Mouse (Mus musculus) MEL-GATA-1-ER (cell line): Measurements from ENCODE around the gene Nt5c.
"Not testable (repeated sequence)": the region's sequence is repeated elsewhere in the genome, so short reads cannot be mapped to it uniquely, and the experiment has no call there.

Source experiments
- DNase-seq: peaks from one replicate; pipeline ENCODE4 v3.0.0-alpha.2; 2012; ENCODE audit warnings: low read depth; ENCODE audit errors: extremely low read depth

Nt5c gene

DNA sequence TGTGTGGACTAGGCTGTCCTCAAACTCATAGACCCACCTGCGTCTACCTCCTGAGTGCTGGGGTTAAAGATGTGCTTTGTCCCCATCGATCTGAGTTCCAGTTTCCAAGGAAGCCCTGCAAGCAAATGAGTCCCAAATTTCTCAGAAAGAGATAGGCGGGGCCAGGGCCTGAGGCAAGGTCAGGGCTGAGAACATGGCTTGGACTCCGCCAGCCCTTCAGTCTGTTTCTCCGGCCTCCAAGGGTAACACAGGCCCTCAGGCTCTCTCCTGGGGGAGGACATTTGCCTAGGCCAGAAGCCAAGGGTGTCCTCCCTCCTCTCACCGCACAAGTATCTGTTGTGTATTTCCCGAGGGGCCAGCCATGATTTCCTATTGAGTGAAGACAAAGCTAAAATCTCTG lies 19.5 kb downstream of the Nt5c start:
- no peak for DNase-seq

DNA sequence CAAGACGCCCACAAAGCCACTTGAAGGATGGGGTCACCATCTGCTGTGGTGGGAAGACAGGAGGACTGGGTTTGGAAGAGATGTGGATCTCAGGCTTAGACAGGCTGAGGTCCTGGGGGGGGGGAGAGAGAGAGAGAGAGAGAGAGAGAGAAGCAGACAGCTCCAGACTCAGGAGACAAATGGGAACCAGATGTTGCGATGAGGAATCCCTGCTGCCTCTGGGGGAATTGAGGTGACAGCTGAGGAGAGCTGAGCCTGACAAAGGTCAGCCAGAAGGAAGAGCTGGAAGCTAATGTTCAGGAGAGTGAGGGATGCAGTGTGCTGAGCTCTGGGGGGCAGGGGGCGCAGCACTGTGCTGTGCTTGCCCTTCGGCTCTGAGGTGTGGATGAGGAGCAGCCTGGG lies 24.4 kb downstream of the Nt5c start:
- DNase-seq = no peak

- no peak for DNase-seq
Measured at GRCm38 (mm10) chr11:115464851-115465250, 26.8 kb downstream of the Nt5c start.

DNA sequence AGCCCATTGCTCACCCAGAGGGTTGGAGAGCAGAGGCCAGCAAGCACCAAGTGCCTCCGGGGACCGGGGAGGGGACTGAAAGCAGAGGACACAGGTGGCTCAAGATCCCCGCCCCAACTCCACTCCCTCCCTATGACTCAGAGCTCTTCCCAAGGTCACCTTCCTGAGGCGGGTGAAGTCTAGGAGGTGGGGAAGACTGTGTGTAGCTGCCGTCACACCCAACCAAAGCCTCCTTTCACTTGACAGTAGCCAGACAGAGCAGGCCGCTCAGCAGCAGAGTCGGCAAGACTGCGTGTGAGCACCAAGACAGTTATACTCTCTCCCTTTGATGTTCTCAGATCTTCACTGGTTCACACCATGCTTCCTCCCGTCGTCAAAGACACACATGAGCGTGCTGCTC lies 28.3 kb downstream of the Nt5c start:
- DNase-seq = no peak

GRCm38 (mm10) chr11:115462243-115462891 lies 29.3 kb downstream of the Nt5c start, which contains the start of gene Slc16a5:
Gene Slc16a5, plus strand, starts transcription at chr11:115462474.
- DNase-seq = no peak

GRCm38 (mm10) chr11:115461846-115462242 lies 29.8 kb downstream of the Nt5c start:
- DNase-seq = no peak

DNA sequence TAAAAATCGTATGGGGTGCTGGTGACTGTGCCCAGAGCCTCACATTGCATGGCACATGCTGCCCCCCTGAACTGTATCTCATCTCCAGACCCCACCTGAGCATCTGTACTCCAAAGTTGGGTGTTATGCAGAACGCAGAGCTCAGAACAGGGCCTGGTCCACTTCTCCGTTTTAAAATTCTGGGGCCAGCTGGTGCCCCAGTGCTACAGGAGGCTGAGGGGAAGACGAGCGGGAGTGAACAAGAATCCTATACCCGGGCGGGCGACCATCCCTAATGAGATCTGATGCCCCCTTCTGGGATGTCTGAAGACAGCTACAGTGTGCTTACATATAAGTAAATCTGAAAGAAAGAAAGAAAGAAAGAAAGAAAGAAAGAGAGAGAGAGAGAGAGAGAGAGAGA lies 30.7 kb downstream of the Nt5c start:
- no peak for DNase-seq

- DNase-seq = no peak
Measured at GRCm38 (mm10) chr11:115457405-115457804, 34.3 kb downstream of the Nt5c start.

DNA sequence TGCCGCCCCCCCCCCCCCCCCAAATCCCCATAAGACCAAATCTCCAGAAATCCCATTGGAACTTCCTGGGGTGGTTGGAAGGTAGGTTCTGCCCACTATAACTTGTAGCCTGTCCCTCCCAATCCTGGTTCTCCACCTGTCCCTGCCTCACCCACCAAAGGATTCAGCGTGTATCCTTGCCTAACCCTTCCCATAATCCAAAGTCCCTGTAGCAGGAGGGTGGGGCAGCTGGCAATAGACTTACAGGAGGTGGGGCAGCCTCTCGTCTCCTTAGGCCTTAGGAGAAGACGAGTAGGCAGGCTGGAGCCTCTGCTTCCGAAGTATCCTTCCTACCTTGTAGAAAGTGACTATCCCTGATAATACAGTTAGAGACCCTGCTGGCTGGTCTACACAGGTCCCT lies 35.5 kb downstream of the Nt5c start:
- DNase-seq = no peak

GRCm38 (mm10) chr11:115455619-115456018 lies 36.0 kb downstream of the Nt5c start:
- no peak for DNase-seq

DNA sequence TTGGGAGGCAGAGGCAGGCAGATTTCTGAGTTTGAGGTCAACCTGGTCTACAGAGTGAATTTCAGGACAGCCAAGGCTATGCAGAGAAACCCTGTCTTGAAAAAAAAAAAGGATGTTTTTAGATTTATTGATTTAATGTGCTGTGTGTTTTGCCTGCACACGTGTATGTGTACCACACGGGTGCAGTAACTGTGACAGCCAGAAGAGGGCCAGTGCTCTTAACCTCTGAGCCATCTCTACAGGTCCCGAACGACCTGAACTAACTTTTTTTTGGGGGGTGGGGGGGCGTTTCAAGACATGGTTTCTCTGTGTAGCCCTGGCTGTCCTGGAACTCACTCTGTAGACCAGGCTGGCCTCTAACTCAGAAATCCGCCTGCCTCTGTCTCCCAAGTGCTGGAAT lies 36.8 kb downstream of the Nt5c start:
- not testable (repeated sequence) for DNase-seq

DNA sequence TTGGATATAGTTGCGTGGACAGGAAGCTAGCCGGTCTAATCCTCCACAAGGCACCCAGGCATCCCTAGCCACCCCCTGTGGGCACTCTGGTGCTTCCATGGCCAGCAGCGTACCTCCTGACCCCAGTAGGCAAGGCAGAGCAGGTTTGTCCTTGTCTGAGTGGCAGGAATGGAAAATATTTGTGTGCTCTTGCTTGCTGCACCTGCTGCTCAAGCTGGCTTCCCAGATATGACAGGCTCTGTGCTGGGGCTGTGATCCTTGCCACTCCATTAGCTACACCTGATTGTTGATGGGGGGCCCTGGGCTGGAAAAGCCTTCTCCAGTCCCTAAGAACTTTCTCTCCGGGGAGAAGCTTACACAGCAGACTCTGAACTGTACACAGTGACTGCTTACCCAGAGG lies 38.4 kb downstream of the Nt5c start:
- no peak for DNase-seq

GRCm38 (mm10) chr11:115452281-115452860 lies 39.3 kb downstream of the Nt5c start:
- no peak for DNase-seq

DNA sequence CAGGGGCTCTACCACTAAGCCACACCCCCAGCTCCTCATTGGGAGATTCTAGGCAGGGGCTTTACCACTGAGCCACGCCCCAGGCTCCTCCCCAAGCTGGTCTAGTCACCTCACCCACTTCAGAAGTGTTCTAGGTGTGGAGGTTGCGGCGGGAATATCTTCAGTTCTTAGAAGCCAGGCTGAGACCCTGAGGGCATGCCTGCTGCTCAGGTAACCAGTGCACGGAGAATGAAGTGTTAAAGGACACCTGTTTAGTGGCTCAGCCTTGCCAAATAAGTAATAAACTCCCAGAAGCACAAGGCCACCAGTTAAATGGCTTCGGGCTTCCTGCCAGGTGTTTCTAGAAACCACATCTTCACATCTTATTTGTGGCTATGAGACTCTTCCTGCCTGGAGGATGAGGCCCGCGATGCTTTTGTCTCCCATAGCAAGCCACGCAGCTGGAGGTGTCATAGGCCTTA lies 39.9 kb downstream of the Nt5c start:
- DNase-seq = no peak

DNA sequence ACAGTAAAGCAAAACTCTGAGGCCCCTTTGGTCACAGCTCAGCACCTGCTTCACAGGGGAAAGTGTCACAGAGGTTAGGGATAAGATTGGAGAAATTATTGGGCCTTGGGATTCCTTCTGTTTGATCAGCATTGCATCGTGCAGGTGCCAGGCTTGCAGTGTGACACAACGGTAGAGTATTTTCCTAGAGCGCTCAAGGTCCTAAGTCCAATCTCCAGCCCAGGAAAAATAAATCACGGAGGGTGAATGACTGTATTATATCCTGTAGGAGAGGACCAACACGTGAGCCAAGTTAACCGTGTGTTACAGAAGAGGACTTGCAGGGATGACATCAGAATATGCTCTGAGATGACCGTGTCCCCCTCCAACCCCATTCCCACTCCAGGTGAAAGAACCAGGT lies 41.5 kb downstream of the Nt5c start:
- no peak for DNase-seq

DNA sequence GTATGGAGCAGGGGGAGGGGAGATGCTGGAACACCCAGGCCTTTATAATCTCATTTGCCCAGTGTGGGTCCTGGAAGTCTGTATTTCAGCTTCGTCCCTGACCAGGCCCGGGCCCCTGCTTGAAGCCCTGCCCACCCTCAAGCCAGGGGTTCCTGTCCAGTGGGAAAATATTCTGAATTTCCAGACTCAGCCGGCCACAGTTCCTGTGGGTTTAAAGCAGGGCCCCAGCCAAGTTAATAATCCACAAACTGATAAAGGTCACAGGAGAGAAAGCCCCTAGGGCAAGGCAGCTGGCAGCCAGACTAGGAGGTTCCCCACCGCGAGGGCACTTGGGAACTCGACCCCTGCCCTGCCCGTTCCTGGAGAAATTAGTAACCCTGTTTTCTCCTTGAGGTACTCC lies 42.7 kb downstream of the Nt5c start:
- DNase-seq = no peak

- DNase-seq = no peak
Measured at GRCm38 (mm10) chr11:115448075-115448474, 43.6 kb downstream of the Nt5c start.

DNA sequence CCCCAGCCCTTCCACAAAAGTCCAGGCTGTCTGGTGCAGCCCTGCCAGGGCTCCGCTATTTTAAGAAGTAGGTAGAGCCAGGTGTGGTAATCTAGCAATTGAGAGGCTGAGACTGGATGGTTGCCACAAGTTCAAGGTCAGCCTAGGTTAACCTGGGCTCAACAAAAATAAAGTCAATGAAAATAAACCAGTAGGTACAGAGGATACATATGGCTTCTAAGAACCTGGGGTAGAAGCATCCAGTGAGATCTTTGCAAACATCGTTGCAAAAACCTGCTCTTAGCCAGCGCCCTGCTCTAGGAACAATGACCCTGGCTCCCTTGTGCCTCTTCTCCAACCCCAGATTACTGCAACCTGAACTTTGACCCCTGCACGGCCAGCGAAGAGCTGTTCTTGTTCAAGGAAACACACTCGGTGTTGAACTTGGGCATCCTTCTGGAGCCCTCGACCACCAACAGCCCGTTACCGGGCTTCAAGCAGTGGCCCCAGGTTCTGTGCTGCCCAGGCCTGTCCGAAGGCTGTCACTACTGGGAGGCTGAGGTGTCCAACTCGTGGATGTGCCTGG lies 44.3 kb downstream of the Nt5c start:
- no peak for DNase-seq

DNA sequence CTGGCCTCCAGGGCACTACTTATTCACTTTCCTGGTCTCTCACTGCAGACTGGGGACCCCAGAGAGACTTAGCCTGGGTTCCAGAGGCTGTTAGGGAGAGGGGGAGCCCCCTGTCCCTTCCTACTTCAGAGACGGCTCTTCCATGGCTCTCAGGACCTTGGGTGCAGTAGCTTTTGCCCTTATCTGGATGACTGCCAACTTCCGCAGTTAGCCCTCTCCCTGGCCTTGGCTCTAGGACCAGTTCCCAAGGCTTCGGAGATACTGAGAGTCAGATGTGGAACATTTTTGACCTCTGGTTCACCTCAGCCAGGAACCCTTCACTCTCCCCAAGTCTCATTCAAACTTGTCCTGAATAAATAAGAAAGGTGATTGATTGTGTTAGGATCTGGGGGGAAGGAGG lies 44.8 kb downstream of the Nt5c start:
- no peak for DNase-seq

DNA sequence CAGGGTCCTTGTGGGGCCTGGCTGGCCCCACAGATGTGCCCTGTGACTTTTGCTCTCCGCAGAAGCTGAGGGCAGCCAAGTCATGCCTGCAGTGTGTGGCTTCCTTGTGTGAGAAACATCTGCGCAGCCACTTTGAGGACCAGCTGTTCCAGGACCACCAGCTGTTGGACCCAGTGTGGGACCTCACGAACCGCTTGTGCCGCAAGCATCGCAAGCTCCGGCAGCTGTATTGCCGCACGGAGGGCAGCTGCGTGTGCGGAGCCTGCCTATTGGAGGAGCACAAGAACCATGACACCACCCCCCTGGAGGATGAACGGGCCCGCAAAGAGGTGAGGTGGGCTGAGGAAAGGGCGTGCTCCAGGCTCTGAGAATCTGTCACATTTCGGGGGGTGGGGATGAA lies 50.2 kb downstream of the Nt5c start:
- DNase-seq = no peak
